Mouse (Mus musculus): ENCODE measurements around the gene Sycp2. TPM values are rescaled to one million over a fixed set of nuclear protein-coding genes. Genes with fewer than 3 reads are reported as not detected.
"Not testable (repeated sequence)": the region's sequence is repeated elsewhere in the genome, so short reads cannot be mapped to it uniquely, and the experiment has no call there.

Sycp2 gene
- polyA plus RNA-seq, 1 experiment from 2014 or later, result 0.20 TPM

GRCm38 (mm10) chr2:178409024-178409423 is 1.5 kb upstream of the Sycp2 start:
- 41% methylated on average over 1 of the region's 1 CpGs for WGBS
- no peak for ATAC-seq (replicated peaks; ENCODE audit: extremely low read depth, insufficient read depth, low FRiP score)

GRCm38 (mm10) chr2:178342597-178342996 is 64.9 kb downstream of the Sycp2 start:
- H3K4me1 ChIP-seq (ENCODE audit: control insufficient read depth, insufficient read depth, low read length), result no peaks in the 10 kb centered on the region
- no peaks in the 10 kb centered on the region for H3K27me3 ChIP-seq (ENCODE audit: control insufficient read depth, insufficient read depth, low read length)
- WGBS, result 75% methylated on average over 4 of the region's 4 CpGs
- no peak overlapping the region for H3K9ac ChIP-seq (ENCODE audit: low read length)
- no peak for ATAC-seq (replicated peaks; ENCODE audit: extremely low read depth, insufficient read depth, low FRiP score)
- no peak overlapping the region for H3K27ac ChIP-seq (ENCODE audit: low read length)
- no peaks in the 10 kb centered on the region for H3K9me3 ChIP-seq (replicated peaks; ENCODE audit: control insufficient read depth, low read length)
- H3K4me3 ChIP-seq (ENCODE audit: low read length), result no peak overlapping the region
- no peaks in the 10 kb centered on the region for H3K36me3 ChIP-seq (ENCODE audit: control insufficient read depth, insufficient read depth)
- no peak overlapping the region for H3K4me2 ChIP-seq (ENCODE audit: low read depth, low read length)

More at GRCm38 (mm10) chr2:178409024-178409423, 1.5 kb upstream of the Sycp2 start:
- H3K36me3 ChIP-seq (ENCODE audit: control insufficient read depth, insufficient read depth), result no peaks in the 10 kb centered on the region
- no peak overlapping the region for H3K9ac ChIP-seq (ENCODE audit: low read length)
- H3K4me3 ChIP-seq (ENCODE audit: low read length), result no peak overlapping the region
- no peak overlapping the region for H3K4me2 ChIP-seq (ENCODE audit: low read depth, low read length)
- H3K27ac ChIP-seq (ENCODE audit: low read length), result no peak overlapping the region
- 0 out of 2 replicates have a peak, but pooled peaks cover 2% of the 10 kb centered on the region for H3K27me3 ChIP-seq (ENCODE audit: control insufficient read depth, insufficient read depth, low read length)
- H3K4me1 ChIP-seq (ENCODE audit: control insufficient read depth, insufficient read depth, low read length), result peaks cover 16% of the 10 kb centered on the region
- H3K9me3 ChIP-seq (replicated peaks; ENCODE audit: control insufficient read depth, low read length), result no peaks in the 10 kb centered on the region; the same call in 1 of the 2 replicates

- not testable (repeated sequence) for H3K4me2 ChIP-seq (ENCODE audit: low read depth, low read length); H3K4me1 ChIP-seq (ENCODE audit: control insufficient read depth, insufficient read depth, low read length); H3K4me3 ChIP-seq (ENCODE audit: low read length); H3K27me3 ChIP-seq (ENCODE audit: control insufficient read depth, insufficient read depth, low read length); H3K36me3 ChIP-seq (ENCODE audit: control insufficient read depth, insufficient read depth); ATAC-seq (replicated peaks; ENCODE audit: extremely low read depth, insufficient read depth, low FRiP score); H3K9ac ChIP-seq (ENCODE audit: low read length); H3K27ac ChIP-seq (ENCODE audit: low read length); H3K9me3 ChIP-seq (replicated peaks; ENCODE audit: control insufficient read depth, low read length)
These were observed 65.4 kb downstream of the Sycp2 start for GRCm38 (mm10) chr2:178342105-178342504.

- Histone ChIP-seq H3K27ac (ENCODE audit: low read length) (no peak overlapping the region), H3K4me1 (ENCODE audit: control insufficient read depth, insufficient read depth, low read length) (no peaks in the 10 kb centered on the region), H3K9me3 (replicated peaks; ENCODE audit: control insufficient read depth, low read length) (no peaks in the 10 kb centered on the region), H3K27me3 (ENCODE audit: control insufficient read depth, insufficient read depth, low read length) (no peaks in the 10 kb centered on the region), H3K36me3 (ENCODE audit: control insufficient read depth, insufficient read depth) (no peaks in the 10 kb centered on the region), H3K4me2 (ENCODE audit: low read depth, low read length) (no peak overlapping the region), H3K9ac (ENCODE audit: low read length) (no peak overlapping the region), H3K4me3 (ENCODE audit: low read length) (no peak overlapping the region)
- ATAC-seq (replicated peaks; ENCODE audit: extremely low read depth, insufficient read depth, low FRiP score), result no peak
- 3% methylated on average over 2 of the region's 2 CpGs for WGBS
These were observed 68.4 kb downstream of the Sycp2 start for GRCm38 (mm10) chr2:178339044-178339443.

GRCm38 (mm10) chr2:178337878-178338277 is 69.6 kb downstream of the Sycp2 start:
- 27% methylated on average over 1 of the region's 1 CpGs for WGBS
- Histone ChIP-seq H3K27ac (ENCODE audit: low read length) (no peak overlapping the region), H3K4me3 (ENCODE audit: low read length) (no peak overlapping the region), H3K4me2 (ENCODE audit: low read depth, low read length) (no peak overlapping the region), H3K36me3 (ENCODE audit: control insufficient read depth, insufficient read depth) (no peaks in the 10 kb centered on the region), H3K27me3 (ENCODE audit: control insufficient read depth, insufficient read depth, low read length) (no peaks in the 10 kb centered on the region), H3K4me1 (ENCODE audit: control insufficient read depth, insufficient read depth, low read length) (no peaks in the 10 kb centered on the region), H3K9ac (ENCODE audit: low read length) (no peak overlapping the region), H3K9me3 (replicated peaks; ENCODE audit: control insufficient read depth, low read length) (no peaks in the 10 kb centered on the region)
- no peak for ATAC-seq (replicated peaks; ENCODE audit: extremely low read depth, insufficient read depth, low FRiP score)

- no peak for ATAC-seq (replicated peaks; ENCODE audit: extremely low read depth, insufficient read depth, low FRiP score)
- no peaks in the 10 kb centered on the region for H3K9me3 ChIP-seq (replicated peaks; ENCODE audit: control insufficient read depth, low read length)
- H3K4me2 ChIP-seq (ENCODE audit: low read depth, low read length), result peak overlapping the region; percentile 30
- H3K27me3 ChIP-seq (ENCODE audit: control insufficient read depth, insufficient read depth, low read length), result no peaks in the 10 kb centered on the region
- peaks cover 25% of the 10 kb centered on the region for H3K4me1 ChIP-seq (ENCODE audit: control insufficient read depth, insufficient read depth, low read length)
- H3K9ac ChIP-seq (ENCODE audit: low read length), result no peak overlapping the region
- 43% methylated on average over 1 of the region's 1 CpGs for WGBS
- H3K36me3 ChIP-seq (ENCODE audit: control insufficient read depth, insufficient read depth), result no peaks in the 10 kb centered on the region
- H3K4me3 ChIP-seq (ENCODE audit: low read length), result no peak overlapping the region
- no peak overlapping the region for H3K27ac ChIP-seq (ENCODE audit: low read length)
These were observed 77.5 kb downstream of the Sycp2 start for GRCm38 (mm10) chr2:178329986-178330385.

- H3K36me3 ChIP-seq (ENCODE audit: control insufficient read depth, insufficient read depth), result no peaks in the 10 kb centered on the region
- WGBS, result 54% methylated on average over 5 of the region's 5 CpGs
- no peaks in the 10 kb centered on the region for H3K9me3 ChIP-seq (replicated peaks; ENCODE audit: control insufficient read depth, low read length)
- H3K9ac ChIP-seq (ENCODE audit: low read length), result no peak overlapping the region
- peaks cover 25% of the 10 kb centered on the region for H3K4me1 ChIP-seq (ENCODE audit: control insufficient read depth, insufficient read depth, low read length)
- no peak overlapping the region for H3K4me3 ChIP-seq (ENCODE audit: low read length)
- H3K27me3 ChIP-seq (ENCODE audit: control insufficient read depth, insufficient read depth, low read length), result no peaks in the 10 kb centered on the region
- peak overlapping the region; percentile 30 for H3K4me2 ChIP-seq (ENCODE audit: low read depth, low read length)
- peak; percentile 29; the same call in 1 of the 2 replicates for ATAC-seq (replicated peaks; ENCODE audit: extremely low read depth, insufficient read depth, low FRiP score)
- no peak overlapping the region; the same call in 1 of the 2 replicates for H3K27ac ChIP-seq (ENCODE audit: low read length)
These were observed 77.9 kb downstream of the Sycp2 start for GRCm38 (mm10) chr2:178329551-178329950.

GRCm38 (mm10) chr2:178327466-178328040 is 79.9 kb downstream of the Sycp2 start:
- H3K27ac ChIP-seq (ENCODE audit: low read length), result peak overlapping the region; percentile 12; the same call in 1 of the 2 replicates
- H3K36me3 ChIP-seq (ENCODE audit: control insufficient read depth, insufficient read depth), result no peaks in the 10 kb centered on the region
- no peaks in the 10 kb centered on the region for H3K27me3 ChIP-seq (ENCODE audit: control insufficient read depth, insufficient read depth, low read length)
- H3K9me3 ChIP-seq (replicated peaks; ENCODE audit: control insufficient read depth, low read length), result no peaks in the 10 kb centered on the region
- H3K4me3 ChIP-seq (ENCODE audit: low read length), result peak overlapping the region; percentile 25
- peak overlapping the region; percentile 61 for H3K4me2 ChIP-seq (ENCODE audit: low read depth, low read length)
- ATAC-seq (replicated peaks; ENCODE audit: extremely low read depth, insufficient read depth, low FRiP score), result peak; percentile 83
- H3K4me1 ChIP-seq (ENCODE audit: control insufficient read depth, insufficient read depth, low read length), result peaks cover 25% of the 10 kb centered on the region
- 9% methylated on average over 12 of the region's 12 CpGs for WGBS
- peak overlapping the region; percentile 26; the same call in 1 of the 2 replicates for H3K9ac ChIP-seq (ENCODE audit: low read length)

GRCm38 (mm10) chr2:178326750-178327465 is 80.6 kb downstream of the Sycp2 start:
- H3K27ac ChIP-seq (ENCODE audit: low read length), result peak overlapping the region; percentile 68
- 13% methylated on average over 5 of the region's 5 CpGs for WGBS
- H3K4me1 ChIP-seq (ENCODE audit: control insufficient read depth, insufficient read depth, low read length), result peaks cover 25% of the 10 kb centered on the region
- no peak overlapping the region for H3K9ac ChIP-seq (ENCODE audit: low read length)
- H3K4me2 ChIP-seq (ENCODE audit: low read depth, low read length), result peak overlapping the region; percentile 61
- H3K36me3 ChIP-seq (ENCODE audit: control insufficient read depth, insufficient read depth), result no peaks in the 10 kb centered on the region
- no peaks in the 10 kb centered on the region for H3K27me3 ChIP-seq (ENCODE audit: control insufficient read depth, insufficient read depth, low read length)
- peak; percentile 47; the same call in 1 of the 2 replicates for ATAC-seq (replicated peaks; ENCODE audit: extremely low read depth, insufficient read depth, low FRiP score)
- peak overlapping the region; percentile 25 for H3K4me3 ChIP-seq (ENCODE audit: low read length)
- no peaks in the 10 kb centered on the region for H3K9me3 ChIP-seq (replicated peaks; ENCODE audit: control insufficient read depth, low read length)

Measured in heart, embryonic 16.5 days (tissue).